Mouse (Mus musculus) brain, adult 10 weeks (tissue): ENCODE measurements around the gene Plp1. TPM values are rescaled to one million over a fixed set of nuclear protein-coding genes. Genes with fewer than 3 reads are reported as not detected.

Experiments used
- polyA plus RNA-seq: library from polyadenylated mRNA; stranded (reverse); fragments of 350-450 nt; fragmentation: Illumina TruSeq; extraction: RNeasy Lipid Tissue Mini Kit (QIAGEN cat#74804); gene quantifications from one replicate; pipeline ENCODE4 v1.2.3, GENCODE M21; 2015; ENCODE audit warnings: low read depth, low replicate concordance

Gene Plp1
- polyA plus RNA-seq: 1,949 TPM

GRCm38 (mm10) chrX:136822371-136822770, at the start of gene Plp1:
Plp1 (plus strand) TSS chrX:136822671.

DNA sequence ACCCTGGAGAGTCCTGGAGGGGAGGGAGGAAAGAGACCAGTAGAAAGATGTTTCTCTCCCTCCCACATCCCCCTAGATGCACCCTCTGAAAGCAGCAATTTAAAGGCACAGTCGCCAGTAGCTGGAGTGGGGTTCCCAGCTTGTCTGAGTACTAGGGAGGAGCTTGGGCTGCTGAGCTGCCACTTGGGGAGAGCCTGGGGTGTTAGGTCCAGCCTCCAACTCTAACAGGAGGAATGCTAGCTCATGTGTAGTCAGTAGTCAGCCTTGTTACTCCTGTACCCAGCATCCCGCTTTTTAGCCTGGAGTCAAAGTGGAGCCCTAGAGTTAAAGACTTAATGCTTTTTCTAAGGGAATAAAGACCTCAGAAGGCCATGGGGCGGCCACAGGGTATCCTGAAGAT, 42.4 kb upstream of the Plp1 start, which contains the start of gene Glra4:
TSS of gene Glra4 (minus strand) at position 101 of the 400 bp plus-strand sequence.

DNA sequence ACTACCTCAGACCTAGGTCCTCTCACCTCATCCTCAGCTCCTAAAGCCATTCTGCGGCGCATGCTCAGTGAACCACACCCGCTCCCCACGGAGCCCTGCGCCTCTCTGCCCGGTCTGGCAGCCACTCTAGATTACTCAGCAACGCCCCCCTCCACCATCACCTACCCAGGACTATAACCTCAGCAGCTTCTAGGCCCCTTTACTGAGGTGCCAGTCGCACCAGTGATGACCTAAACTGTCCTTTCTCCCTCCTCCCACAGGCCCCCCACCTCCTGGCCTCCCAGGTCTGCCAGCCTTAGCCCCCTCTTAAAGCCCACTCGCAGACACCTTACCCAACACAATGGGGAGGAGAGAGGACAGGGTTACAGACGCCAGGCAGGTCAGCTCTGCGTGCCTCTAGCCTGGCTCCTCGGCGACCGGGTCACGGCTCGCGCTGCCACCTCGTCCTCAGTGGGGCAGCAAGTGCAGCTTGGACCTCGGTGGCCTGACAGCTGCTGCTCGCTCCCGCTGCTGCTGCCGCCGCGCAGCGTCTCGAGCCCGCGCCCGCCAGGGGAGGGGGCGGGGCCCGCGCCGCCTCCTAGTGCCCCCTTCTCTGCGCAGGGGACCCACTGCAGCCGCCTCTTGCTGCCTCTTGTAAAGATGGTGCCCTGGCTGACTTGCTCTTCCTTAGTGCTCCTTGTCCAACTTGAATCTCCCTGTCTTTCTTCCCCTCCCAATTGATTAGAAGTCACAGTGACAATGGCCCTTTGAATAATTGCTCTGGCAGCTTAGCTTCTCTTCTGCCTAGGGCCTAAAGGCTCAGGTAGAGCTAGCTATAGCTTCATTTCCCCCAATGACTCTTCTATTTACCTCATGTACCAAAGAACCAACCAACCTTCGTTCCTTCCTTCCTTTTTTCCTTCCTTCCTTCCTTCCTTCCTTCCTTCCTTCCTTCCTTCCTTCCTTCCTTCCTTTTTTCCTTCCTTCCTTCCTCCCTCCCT, 45.9 kb downstream of the Plp1 start, which contains the start of gene Rab9b:
TSS of gene Rab9b (minus strand) at position 695 of the 980 bp plus-strand sequence.

Other genes with a start within 250 kb of the Plp1 start
- gene Tceal3, start 231.8 kb upstream of the Plp1 start, polyA plus RNA-seq: 240 TPM
- 30.6 TPM for gene Tceal1, start 114.7 kb upstream of the Plp1 start, polyA plus RNA-seq
- 361 TPM for gene Morf4l2, start 79.0 kb upstream of the Plp1 start, polyA plus RNA-seq
- not detected for gene Glra4, start 42.5 kb upstream of the Plp1 start, polyA plus RNA-seq
- 24.7 TPM for gene Rab9b, start 46.1 kb downstream of the Plp1 start, polyA plus RNA-seq
- gene H2bfm, start 104.7 kb downstream of the Plp1 start, polyA plus RNA-seq: not detected
- gene Tmsb15b2, start 152.8 kb downstream of the Plp1 start, polyA plus RNA-seq: 51.5 TPM
- 8.4 TPM for gene Tmsb15l, start 154.2 kb downstream of the Plp1 start, polyA plus RNA-seq
- 23.4 TPM for gene Tmsb15b1, start 154.2 kb downstream of the Plp1 start, polyA plus RNA-seq
- 344 TPM for gene Zcchc18, start 170.5 kb downstream of the Plp1 start, polyA plus RNA-seq
- gene Slc25a53, start 215.6 kb downstream of the Plp1 start, polyA plus RNA-seq: 15.7 TPM
- gene Fam199x, start 226.9 kb downstream of the Plp1 start, polyA plus RNA-seq: 4.8 TPM